Mouse (Mus musculus) cerebellum, postnatal 10 days (tissue): ENCODE measurements at regions not wholly inside any gene's neighbourhood (a gene's known extent, or its start where the extent isn't known, plus 50 kb on each side); places are given as distances from the start of the nearest gene placed in this dataset.

Experiments used
- DNase-seq, 2 experiments: peaks; one replicate each; pipeline ENCODE4 v3.0.0; 2021; ENCODE audit warnings: mixed read lengths in 2 of 2

DNA sequence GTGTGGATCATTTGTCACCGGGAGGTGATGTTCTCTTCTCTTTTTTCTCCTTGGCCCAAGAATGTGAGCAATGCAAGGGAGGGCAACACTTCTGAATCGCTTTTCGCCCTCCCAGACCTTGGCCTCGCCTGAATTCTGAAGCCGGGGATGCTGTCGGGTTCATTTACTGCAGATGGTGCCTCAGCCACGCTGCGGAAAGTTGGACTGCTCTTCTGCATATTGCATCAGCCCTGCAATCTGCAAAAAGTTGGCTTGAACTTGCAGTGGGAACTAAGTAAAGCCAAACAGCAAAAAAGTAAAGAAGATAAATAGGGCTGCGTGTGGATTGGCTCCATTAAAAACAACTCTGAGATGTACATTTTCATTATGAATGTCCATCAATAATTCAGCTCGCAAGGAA lies 55.9 kb upstream of the Dok5 start:
- DNase-seq = peak; percentile 19 to 26

DNA sequence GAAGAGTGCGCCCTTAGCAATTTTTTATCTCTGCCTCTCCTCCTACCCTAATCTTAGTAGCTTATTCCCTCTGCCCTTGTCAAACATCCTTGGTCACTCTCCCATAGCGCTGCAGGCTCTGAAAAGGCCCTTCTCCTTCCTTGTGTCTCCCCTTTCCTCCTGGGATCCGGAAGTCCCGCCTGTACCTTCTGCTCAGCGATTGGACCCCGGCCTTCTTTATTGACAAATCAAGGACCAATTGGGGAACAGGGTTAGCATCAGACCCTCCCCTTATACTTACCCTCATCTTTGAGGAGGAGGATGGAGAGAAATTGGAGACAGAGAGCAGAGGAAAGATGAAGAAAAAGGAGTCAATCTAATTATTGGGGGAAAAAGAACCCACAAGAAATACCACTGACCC lies 57.9 kb upstream of the Dok5 start:
- DNase-seq = no peak

DNA sequence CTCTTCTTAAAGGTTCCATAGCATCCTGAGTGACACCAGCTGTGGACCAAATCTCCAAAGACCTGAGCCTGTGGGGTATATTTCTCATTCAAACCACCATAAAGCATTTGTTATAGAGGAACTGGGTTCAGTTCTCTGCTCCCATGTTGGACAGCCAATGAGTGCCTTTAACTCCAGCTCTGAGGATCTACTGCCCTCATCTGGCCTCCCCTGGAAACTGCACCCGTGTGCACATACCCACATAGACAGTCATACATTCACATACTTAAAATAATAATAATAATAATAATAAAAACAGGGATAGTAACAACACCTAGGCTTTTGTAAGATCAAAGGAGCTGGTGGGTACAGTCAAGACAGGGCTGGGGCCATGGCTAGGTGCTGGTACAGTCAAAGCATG lies 58.8 kb upstream of the Dok5 start:
- no peak for DNase-seq

DNA sequence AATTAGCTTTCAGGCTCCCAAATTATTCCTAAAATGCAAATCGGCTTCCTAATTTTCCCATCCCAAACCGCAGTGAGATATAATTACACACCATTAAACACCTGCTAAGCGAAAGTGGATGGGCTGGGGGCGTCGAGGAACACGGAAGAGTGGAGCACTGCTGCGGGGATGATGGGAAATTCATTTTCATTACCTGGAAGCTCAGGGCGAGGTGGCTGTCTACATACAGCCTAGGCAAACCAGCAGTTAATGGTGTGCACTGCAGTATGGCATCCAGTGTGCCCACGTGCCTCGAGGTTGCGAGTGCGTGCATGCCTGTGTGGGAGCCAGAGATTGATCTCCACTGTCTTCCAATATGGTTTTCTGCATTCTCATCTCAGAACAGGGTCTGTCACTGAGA lies 62.6 kb upstream of the Dok5 start:
- no peak for DNase-seq

DNA sequence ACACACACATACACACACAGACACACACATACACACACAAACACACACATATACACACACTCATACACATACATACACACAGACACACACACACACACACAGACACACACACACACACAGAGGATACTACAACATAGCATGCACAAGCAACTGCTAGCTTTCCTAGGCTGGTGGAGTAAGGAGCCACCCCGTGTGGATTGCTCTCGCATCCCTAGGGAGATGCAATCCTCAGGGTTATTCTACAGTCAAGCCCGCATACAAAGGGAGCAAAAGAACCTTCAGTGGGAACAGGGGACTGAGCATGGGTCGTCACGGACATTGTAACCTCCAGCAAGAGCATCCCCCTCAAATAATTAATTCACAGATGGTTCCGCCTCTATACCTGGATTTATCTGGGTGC lies 63.1 kb upstream of the Dok5 start:
- DNase-seq = no peak

DNA sequence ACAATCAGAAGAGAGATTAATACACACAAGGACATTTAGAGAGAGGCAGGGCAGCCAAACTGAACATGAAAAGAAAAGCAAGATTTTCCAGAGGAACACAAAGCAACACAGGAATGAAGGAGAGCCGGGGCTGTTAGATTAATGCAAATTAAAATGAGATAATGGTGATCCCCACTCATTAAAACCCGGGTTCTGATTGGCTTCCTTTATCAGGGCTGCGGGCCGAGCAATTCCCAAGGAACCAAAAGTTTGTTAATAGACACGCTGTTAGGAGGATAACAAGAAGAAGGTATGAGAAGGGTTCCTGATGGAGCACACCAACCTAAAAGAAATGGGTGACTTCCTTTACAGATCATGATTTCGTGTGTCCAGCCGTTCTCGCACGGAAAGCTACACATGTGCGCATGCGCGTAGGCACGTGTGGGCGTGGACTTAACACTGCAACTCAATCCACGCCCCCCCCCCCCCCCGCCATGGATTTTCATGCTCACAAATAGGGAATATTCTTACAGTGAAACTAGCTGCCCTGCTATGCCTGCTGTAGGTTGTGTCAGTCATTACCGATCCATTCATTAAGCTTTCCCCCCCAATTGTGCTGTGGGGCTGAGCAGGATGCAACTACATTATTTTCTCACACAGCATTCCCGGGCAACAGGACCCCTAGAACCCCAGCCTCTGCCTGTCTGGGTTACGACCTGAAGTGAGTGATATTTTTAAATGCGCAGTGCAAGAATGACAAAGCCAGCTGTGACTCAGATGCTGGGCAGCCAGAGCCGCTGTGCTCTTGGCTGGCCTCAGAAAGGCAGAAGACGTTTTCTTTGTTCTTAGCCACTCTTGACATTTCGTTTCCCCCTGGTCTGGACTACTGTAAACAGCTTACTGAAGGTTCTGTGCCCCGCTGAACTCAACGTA lies 60.5 kb upstream of the 4930470P17Rik start:
- peak in 1 of 2 experiments; percentile 29 for DNase-seq

DNA sequence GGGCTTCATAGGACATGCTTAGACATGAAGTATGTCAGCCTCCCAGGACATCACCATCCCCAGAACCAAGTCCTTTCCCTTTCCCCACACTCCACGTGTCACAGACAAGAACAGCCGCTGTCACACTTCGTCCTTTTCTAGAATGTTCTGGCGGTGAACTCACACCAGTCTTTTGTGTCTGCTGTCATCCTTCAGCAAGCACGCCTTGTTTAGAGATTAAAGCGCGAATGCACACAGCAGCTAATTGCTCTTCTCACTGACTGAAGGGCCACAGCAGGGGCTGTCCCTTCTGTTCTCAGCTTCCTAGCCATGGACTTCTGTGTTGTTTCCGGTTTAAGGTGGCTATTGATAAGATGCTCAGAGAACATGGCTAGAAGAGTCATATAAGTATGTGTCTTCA lies 57.5 kb upstream of the 4930470P17Rik start:
- DNase-seq = no peak

DNA sequence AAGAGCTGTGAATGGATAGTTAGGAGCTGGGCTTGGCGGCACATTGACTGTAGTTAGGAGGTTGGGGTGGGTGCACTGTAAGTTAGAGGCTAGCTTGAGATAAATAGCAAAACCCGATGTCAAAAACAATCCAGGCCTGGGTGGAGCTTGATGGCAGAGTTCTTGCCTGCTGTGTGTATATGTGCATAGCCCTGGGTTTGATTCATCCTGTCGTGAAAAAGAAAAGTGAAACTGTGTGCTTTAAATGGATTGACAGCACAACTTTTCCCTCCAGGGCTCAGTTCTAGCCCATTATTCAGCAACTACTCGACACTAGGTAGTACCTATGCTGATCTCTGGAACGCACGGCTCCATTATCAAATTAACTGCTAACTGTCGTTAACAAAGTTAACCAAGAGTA lies 56.7 kb upstream of the 4930470P17Rik start:
- no peak for DNase-seq

DNA sequence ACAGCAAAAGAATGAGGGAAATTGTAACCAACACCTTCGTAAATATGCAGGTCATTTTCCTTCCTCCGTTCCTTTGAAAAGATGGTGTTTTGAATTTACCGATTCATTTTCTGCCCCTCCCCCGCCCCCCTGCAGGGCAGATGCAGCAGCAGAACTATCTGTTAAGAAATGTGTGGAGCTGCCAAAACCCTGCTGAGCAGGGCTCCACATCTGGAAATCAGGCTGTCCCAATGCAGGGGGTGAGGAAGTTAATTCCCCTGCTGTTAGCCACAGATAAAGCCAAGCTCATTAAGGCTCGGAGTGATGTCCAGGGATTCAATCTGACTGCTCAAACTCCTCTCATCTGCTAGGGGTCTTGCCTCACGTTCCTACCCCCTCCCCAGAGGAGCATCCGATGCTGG lies 56.0 kb upstream of the 4930470P17Rik start:
- peak in 1 of 2 experiments; percentile 37 for DNase-seq

DNA sequence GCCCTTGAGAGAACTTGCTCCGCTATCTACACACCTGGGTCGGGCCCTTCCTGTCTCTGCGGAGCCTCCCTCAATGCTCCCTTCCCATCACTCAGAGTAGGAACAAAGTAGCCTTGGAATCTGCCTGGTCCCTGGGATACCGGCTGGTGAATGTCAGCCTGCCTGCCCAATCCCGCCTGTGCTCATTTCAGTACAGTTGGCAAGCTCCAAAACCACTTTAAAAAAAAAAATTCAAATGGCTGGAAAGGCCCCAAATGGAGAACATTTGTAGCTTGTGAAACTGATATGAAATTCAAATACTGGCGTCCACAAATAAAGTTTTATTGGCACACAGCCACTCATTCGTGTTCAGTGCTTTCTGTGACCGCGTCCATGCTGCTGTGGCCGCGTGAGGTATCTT lies 50.3 kb upstream of the 4930470P17Rik start:
- peak; percentile 8 to 26 for DNase-seq
